Mouse (Mus musculus) frontal cortex, postnatal 10 days (tissue): Measurements from ENCODE around the gene Pdik1l.

Source experiments
- DNase-seq, 2 experiments: peaks; one replicate each; pipeline ENCODE4 v3.0.0; 2022; ENCODE audit warnings: low spot score in 2 of 2, mixed read lengths in 1 of 2

Gene Pdik1l

GRCm38 (mm10) chr4:134238279-134238651, 49.4 kb downstream of the Pdik1l start, which contains the start of gene Cnksr1:
Gene Cnksr1 (minus strand): TSS chr4:134238399.
- no peak for DNase-seq

- no peak for DNase-seq
Observed at GRCm38 (mm10) chr4:134237582-134238278, 50.0 kb downstream of the Pdik1l start.

- DNase-seq, result no peak
Observed at GRCm38 (mm10) chr4:134234876-134235275, 52.8 kb downstream of the Pdik1l start.

- DNase-seq, result no peak
Observed at GRCm38 (mm10) chr4:134230431-134230830, 57.3 kb downstream of the Pdik1l start.

- DNase-seq, result no peak
Observed at GRCm38 (mm10) chr4:134227194-134227593, 60.5 kb downstream of the Pdik1l start, which contains the start of gene Catsper4. Gene Catsper4 (minus strand): TSS chr4:134227383.
